ENCODE assay signal across 29 mouse cellular contexts in the genomic region with DNA sequence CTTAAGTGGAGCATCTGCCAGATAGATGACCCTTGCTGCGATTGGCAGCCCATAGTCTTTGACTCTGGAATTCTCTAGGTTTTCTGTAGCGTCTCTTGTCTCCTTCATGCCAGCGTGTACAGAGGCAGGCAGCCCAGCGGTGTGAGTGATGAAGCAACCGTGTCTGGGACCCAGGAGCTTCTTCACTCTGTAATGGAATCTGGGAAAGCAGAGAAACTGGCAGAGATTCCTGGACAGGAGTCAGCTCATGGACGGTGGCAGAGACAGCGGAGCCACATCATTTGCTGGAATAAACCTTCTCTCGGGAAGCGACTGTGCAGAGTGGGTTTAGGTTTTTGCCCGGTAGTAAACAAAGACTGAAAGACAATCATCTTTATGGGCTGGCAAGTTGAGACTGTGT. TPM values are rescaled to one million over a fixed set of nuclear protein-coding genes. Genes with fewer than 3 reads are reported as not detected.
DNase-seq lines count a peak whose midpoint lies in the region; ATAC-seq and TF ChIP-seq lines count a peak whose summit lies in the region.
"Had no signal": no experiment of that assay in that cellular context is flagged by ENCODE, and none has a peak within 500 bp of the region (broad histone marks: within the 10 kb centered on the region; RNA-seq: fewer than 3 reads in every experiment).

No protein-coding gene starts in this region.

- H3K27ac ChIP-seq in gastrocnemius, adult 2 months = no peak overlapping the region
- H3K27ac ChIP-seq: forebrain, embryonic 12.5 days; heart, embryonic 13.5 days; hindbrain, embryonic 10.5 days; liver, embryonic 14.5 days; midbrain, embryonic 10.5 days; neural tube, embryonic 12.5 days had no signal

- peak; percentile 59 for DNase-seq in gastrocnemius, adult 2 months
- no peak for DNase-seq in gastrocnemius, adult 18-20 months (ENCODE audit: low spot score)
- DNase-seq in lung, postnatal 10 days = peak; percentile 7
- no peak for DNase-seq in lung, adult 18-20 months
- peak; percentile 37 for DNase-seq in adipocyte (ENCODE audit: low spot score)
- peak; percentile 9 for DNase-seq in gastrocnemius, postnatal 25 days
- DNase-seq: adrenal gland, adult 8-10 months; B cell, adult 2 months; cerebellum, adult 9-10 months; forebrain, postnatal 0 days; heart, postnatal 10 days; kidney, adult 11 months; kidney, postnatal 14 days; liver; lung, embryonic 14.5 days; right cerebral cortex, adult 18-20 months; right cerebral cortex, postnatal 4 days; thymus, adult 2 months; thymus, postnatal 36 days had no signal

- intact Hi-C loops in gastrocnemius, adult 2 months (cut with DNase I) = no loop called here

- no peak for TF ChIP-seq CTCF in gastrocnemius, adult 2 months (IDR thresholded peaks at IDR 0.05)

- no peak for ATAC-seq in inflammation-experienced regulatory T-cells, adult 6 months
- ATAC-seq: activated CD4-positive, CD25-positive, alpha-beta regulatory T cell, adult 4 months; forebrain, postnatal 0 days; midbrain, embryonic 16.5 days had no signal

- H3K4me3 ChIP-seq in gastrocnemius, adult 2 months = 0 out of 2 replicates have a peak overlapping the region, but pooled peaks have one; percentile 13
- H3K4me3 ChIP-seq: forebrain, embryonic 12.5 days; heart, embryonic 13.5 days; hindbrain, embryonic 10.5 days; midbrain, embryonic 10.5 days; myocyte; neural tube, embryonic 12.5 days had no signal

RNA-seq across cellular contexts. Expression of a gene that starts 16.5 kb away (rescaled TPM):
- 1 to 10 TPM in 1 of 2 experiments, under 1 TPM in 1; 0.99 to 1.0 TPM for total RNA-seq in gastrocnemius, adult 2 months (2021)
- under 1 TPM; 0.46 to 0.81 TPM for total RNA-seq in gastrocnemius, adult 18-20 months (2021)
- total RNA-seq in gastrocnemius, postnatal 25 days (2021) = 1 to 10 TPM; 1.0 to 1.3 TPM
- 1 to 10 TPM; 4.9 to 8.5 (median 7.4) TPM for polyA plus RNA-seq in inflammation-experienced regulatory T-cells, adult 6 months (2017; shearing (Covaris generic))

Comparison
In these comparisons a context has a peak if more than half of its experiments do, and no peak if none do; other contexts are left out.
1. DNase-seq: peak in gastrocnemius, adult 2 months (single experiment), lung, postnatal 10 days (single experiment), adipocyte (single experiment) and gastrocnemius, postnatal 25 days (single experiment); none in gastrocnemius, adult 18-20 months (single experiment) and lung, adult 18-20 months (0 of 2).